Mouse (Mus musculus) spleen, postnatal 0 days (tissue): ENCODE results near the gene Gm3147. TPM values are rescaled to one million over a fixed set of nuclear protein-coding genes. Genes with fewer than 3 reads are reported as not detected.

Experiments
- polyA plus RNA-seq: library from polyadenylated mRNA; unstranded; fragments of >200 nt; fragmentation: Nextera tagmentation; extraction: Ambion mirVana; gene quantifications from 2 replicates; pipeline ENCODE4 v1.2.1, GENCODE M21; 2015

Gene Gm3147
- polyA plus RNA-seq = not detected in 2 replicates

DNA sequence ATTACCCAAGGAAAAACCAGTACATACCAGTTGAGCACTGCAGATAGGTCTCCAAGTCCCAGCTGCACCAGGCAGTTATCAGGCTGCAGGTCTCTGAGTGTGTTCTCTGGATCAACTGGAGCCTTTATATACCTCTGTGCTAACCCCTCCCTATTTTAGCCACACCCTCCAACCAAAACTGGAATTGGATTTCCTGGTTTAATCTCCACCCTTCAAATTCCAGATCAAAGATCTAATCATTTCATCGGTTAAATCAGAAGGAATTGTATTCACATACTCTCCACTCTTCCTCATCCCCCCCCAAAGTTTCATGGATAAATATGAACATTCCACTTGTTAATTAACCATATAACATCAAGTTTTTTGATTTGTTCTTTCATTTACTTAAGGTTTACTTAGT, at the start of gene Gm3147:
Gene Gm3147 (minus strand): TSS at position 101 of the 400 bp plus-strand sequence.

DNA sequence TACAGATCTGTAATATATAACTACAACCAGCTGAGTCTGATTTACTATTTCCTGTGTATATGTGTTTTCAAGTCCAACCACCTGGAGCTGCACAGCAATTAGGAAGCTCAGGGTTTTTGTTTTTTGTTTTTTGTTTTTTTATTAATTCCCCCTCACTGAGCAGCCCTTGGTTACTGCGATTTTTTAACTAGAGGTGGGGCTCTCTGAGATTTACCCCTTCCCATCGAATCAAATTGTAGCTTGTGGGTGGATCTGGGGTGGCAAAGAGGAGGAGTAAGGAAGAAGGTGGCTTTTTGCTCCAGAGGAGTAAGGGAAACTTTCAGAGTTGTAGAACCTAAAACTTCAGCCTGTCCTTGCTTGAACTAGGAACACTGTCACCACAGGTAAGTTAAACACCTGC, 31.9 kb upstream of the Gm3147 start, which contains the start of gene Gm6205:
Gene Gm6205 (plus strand): TSS at position 301 of the 400 bp plus-strand sequence.

DNA sequence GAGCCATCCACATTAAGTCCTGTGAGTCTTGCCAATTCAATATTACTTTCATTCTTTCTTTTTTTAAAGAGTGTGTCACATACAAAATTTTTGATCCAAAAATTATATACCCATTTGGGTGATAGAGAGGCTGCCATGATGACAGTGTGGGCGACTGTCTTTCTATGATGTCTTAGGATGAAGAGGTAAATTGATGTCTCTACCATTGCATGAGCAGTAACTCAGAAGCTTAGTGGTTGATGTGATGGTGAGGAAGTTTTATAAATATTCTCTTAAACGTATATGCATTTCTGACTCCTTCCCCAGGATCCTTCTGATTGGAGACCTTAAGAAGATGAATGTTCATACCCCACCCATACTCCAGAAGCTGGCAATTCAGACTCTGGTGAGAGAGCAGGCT, 7.5 kb upstream of the Gm3147 start, which contains the start of gene Gm6509:
Gene Gm6509 (plus strand): TSS at position 301 of the 400 bp plus-strand sequence.

Other genes starting within 250 kb of the Gm3147 start
- not detected in 2 replicates for gene Gm7682, start 170.6 kb downstream of the Gm3147 start, polyA plus RNA-seq
- gene Gm3139, start 90.1 kb downstream of the Gm3147 start, polyA plus RNA-seq = not detected in 2 replicates
- gene Gm6509, start 7.6 kb upstream of the Gm3147 start, polyA plus RNA-seq = not detected in 2 replicates
- gene Gm6205, start 32.0 kb upstream of the Gm3147 start, polyA plus RNA-seq = not detected in 2 replicates
- not detected in 2 replicates for gene Gm3183, start 249.1 kb upstream of the Gm3147 start, polyA plus RNA-seq